Mouse (Mus musculus) C2C12 (cell line): ENCODE measurements around the gene Amdhd1.

Source experiments
- CTCF ChIP-seq: IDR thresholded peaks from one replicate; pipeline ENCODE4 v1.5.1; 2011; ENCODE audit not compliant: control insufficient read depth, insufficient read depth, insufficient read length
- MYOD1 ChIP-seq: IDR thresholded peaks from one replicate; pipeline ENCODE4 v1.6.1; 2011; ENCODE audit warnings: low read depth; ENCODE audit not compliant: control insufficient read depth, insufficient read length
- USF1 ChIP-seq: IDR thresholded peaks from one replicate; pipeline ENCODE4 v1.6.1; 2011; ENCODE audit warnings: low read depth, mild to moderate bottlenecking, control low read depth, moderate library complexity

GRCm38 (mm10) chr10:93519756-93520155 is 20.1 kb downstream of the Amdhd1 start:
- no peak for TF ChIP-seq USF1
- no peak for TF ChIP-seq CTCF
- TF ChIP-seq MYOD1: no peak
